ENCODE assay signal across 9 mouse cellular contexts in the genomic region with DNA sequence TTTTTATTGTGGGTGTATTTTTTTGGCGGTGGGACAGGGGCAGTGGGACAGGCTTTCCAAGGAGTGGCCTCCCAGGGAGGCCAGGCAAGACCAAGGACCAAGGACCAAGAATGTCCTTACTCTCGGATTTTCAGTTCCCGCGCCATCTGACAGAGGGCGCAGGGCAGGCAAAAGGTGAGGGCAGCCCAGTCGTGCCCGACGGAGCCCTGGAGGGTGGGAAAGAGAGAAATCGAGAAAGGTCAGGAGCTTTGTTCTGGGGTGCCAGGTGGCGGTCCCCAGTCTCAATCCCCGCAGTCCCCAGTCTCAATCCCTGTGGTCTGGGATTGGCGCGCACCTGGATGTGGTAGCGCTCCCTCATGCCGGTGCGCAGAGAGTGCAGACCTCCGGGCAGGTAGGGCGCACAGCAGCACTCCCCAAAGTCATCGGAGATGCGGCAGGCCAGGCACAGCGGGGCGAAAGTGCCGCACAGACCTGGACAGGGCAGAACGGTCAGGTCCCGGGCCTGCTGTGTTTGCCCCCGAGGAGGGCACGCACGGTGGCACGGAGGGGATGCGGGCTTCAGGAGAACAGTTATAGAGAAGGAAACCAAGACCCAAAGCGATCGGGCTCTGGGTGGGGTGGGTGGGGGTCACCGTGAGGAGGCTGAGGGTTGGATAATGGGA. TPM values are rescaled to one million over a fixed set of nuclear protein-coding genes. Genes with fewer than 3 reads are reported as not detected.
A peak's percentile ranks its signal among the peaks of the same experiment; 100 is the strongest.
DNase-seq lines count a peak whose midpoint lies in the region; ATAC-seq and TF ChIP-seq lines count a peak whose summit lies in the region.
"Had no signal": no experiment of that assay in that cellular context is flagged by ENCODE, and none has a peak within 500 bp of the region (broad histone marks: within the 10 kb centered on the region; RNA-seq: fewer than 3 reads in every experiment).

No protein-coding gene starts in this region.

- peak overlapping the region; percentile 12; the same call in 1 of the 2 replicates for H3K4me2 ChIP-seq in forebrain, embryonic 13.5 days
- H3K4me2 ChIP-seq in kidney, postnatal 0 days (ENCODE audit: low read length), result peak overlapping the region; percentile 39
- H3K4me2 ChIP-seq in midbrain, embryonic 16.5 days (ENCODE audit: low read length), result no peak overlapping the region

- no peak for ATAC-seq in forebrain, embryonic 13.5 days
- ATAC-seq in kidney, postnatal 0 days (replicated peaks; ENCODE audit: low FRiP score, low read depth), result peak; percentile 25; the same call in 1 of the 2 replicates
- no peak for ATAC-seq in midbrain, embryonic 16.5 days

- peaks cover 20% of the 10 kb centered on the region for H3K4me1 ChIP-seq in forebrain, embryonic 13.5 days
- no peaks in the 10 kb centered on the region for H3K4me1 ChIP-seq in kidney, postnatal 0 days (replicated peaks; ENCODE audit: insufficient read depth, low read length)
- H3K4me1 ChIP-seq in midbrain, embryonic 16.5 days (ENCODE audit: control insufficient read depth, insufficient read depth, low read length), result peaks cover 6% of the 10 kb centered on the region

- no peak overlapping the region for H3K9ac ChIP-seq in forebrain, embryonic 13.5 days
- H3K9ac ChIP-seq in kidney, postnatal 0 days (ENCODE audit: low read depth, low read length), result no peak overlapping the region
- no peak overlapping the region for H3K9ac ChIP-seq in midbrain, embryonic 16.5 days (ENCODE audit: low read depth, low read length)

- H3K4me3 ChIP-seq in forebrain, embryonic 13.5 days, result no peak overlapping the region
- no peak overlapping the region for H3K4me3 ChIP-seq in kidney, postnatal 0 days (replicated peaks; ENCODE audit: low read depth, low read length)
- H3K4me3 ChIP-seq in midbrain, embryonic 16.5 days (ENCODE audit: low read depth, low read length), result 0 out of 2 replicates have a peak overlapping the region, but pooled peaks have one; percentile 6

- H3K36me3 ChIP-seq in forebrain, embryonic 13.5 days (ENCODE audit: poor library complexity, severe bottlenecking), result peaks cover 21% of the 10 kb centered on the region
- H3K36me3 ChIP-seq in kidney, postnatal 0 days (ENCODE audit: insufficient read depth, low read length), result peaks cover 11% of the 10 kb centered on the region; the same call in 1 of the 2 replicates
- H3K36me3 ChIP-seq in midbrain, embryonic 16.5 days (ENCODE audit: control insufficient read depth, insufficient read depth, low read length), result peaks cover 18% of the 10 kb centered on the region

- peak; percentile 37 for DNase-seq in cerebellum, adult 11 months
- DNase-seq in cerebellum, adult 8-10 months, result no peak
- peak; percentile 30 for DNase-seq in NIH3T3 (ENCODE audit: low read depth)
- peak; percentile 29 for DNase-seq in kidney, postnatal 0 days (ENCODE audit: low spot score)
- DNase-seq in testis, postnatal 10 days (ENCODE audit: low spot score), result no peak
- no peak for DNase-seq in ovary, postnatal 14 days (ENCODE audit: low spot score)

- H3K27ac ChIP-seq in forebrain, embryonic 13.5 days, result no peak overlapping the region
- no peak overlapping the region for H3K27ac ChIP-seq in kidney, postnatal 0 days
- H3K27ac ChIP-seq in midbrain, embryonic 16.5 days (ENCODE audit: low read length), result no peak overlapping the region

- H3K27me3 ChIP-seq in forebrain, embryonic 13.5 days, result peaks cover 42% of the 10 kb centered on the region
- H3K27me3 ChIP-seq in kidney, postnatal 0 days (ENCODE audit: insufficient read depth, low read length), result peaks cover 12% of the 10 kb centered on the region
- H3K27me3 ChIP-seq in midbrain, embryonic 16.5 days (ENCODE audit: control insufficient read depth, insufficient read depth, low read depth, low read length), result peaks cover 23% of the 10 kb centered on the region

- no peaks in the 10 kb centered on the region for H3K9me3 ChIP-seq in forebrain, embryonic 13.5 days (replicated peaks)
- no peaks in the 10 kb centered on the region for H3K9me3 ChIP-seq in kidney, postnatal 0 days (replicated peaks; ENCODE audit: low read length)
- no peaks in the 10 kb centered on the region for H3K9me3 ChIP-seq in midbrain, embryonic 16.5 days (replicated peaks; ENCODE audit: control insufficient read depth, low read length, poor library complexity, severe bottlenecking)

- peak; percentile 67 for TF ChIP-seq CTCF in kidney, postnatal 0 days (IDR thresholded peaks at IDR 0.05; ENCODE audit: low read depth)

- 2% methylated on average over 33 of the region's 33 CpGs for WGBS in forebrain, embryonic 13.5 days
- 2% methylated on average over 33 of the region's 33 CpGs for WGBS in kidney, postnatal 0 days
- 2% methylated on average over 33 of the region's 33 CpGs for WGBS in midbrain, embryonic 16.5 days

RNA-seq across cellular contexts. Expression of a gene that starts 1.8 kb away (rescaled TPM):
- polyA plus RNA-seq in forebrain, embryonic 13.5 days (2015; fragmentation: Nextera tagmentation; extraction: Ambion mirVana), result not detected in 2 replicates
- polyA plus RNA-seq in kidney, postnatal 0 days (2015; fragmentation: Nextera tagmentation; extraction: Ambion mirVana), result not detected in 2 replicates
- not detected in 2 replicates for polyA plus RNA-seq in midbrain, embryonic 16.5 days (2015; fragmentation: Nextera tagmentation; extraction: Ambion mirVana)

RNA-seq across cellular contexts. Expression of a gene that starts 30.7 kb away (rescaled TPM):
- polyA plus RNA-seq in forebrain, embryonic 13.5 days (2015; fragmentation: Nextera tagmentation; extraction: Ambion mirVana), result 10.6 and 11.9 TPM in 2 replicates
- polyA plus RNA-seq in kidney, postnatal 0 days (2015; fragmentation: Nextera tagmentation; extraction: Ambion mirVana), result 6.4 and 6.5 TPM in 2 replicates
- polyA plus RNA-seq in midbrain, embryonic 16.5 days (2015; fragmentation: Nextera tagmentation; extraction: Ambion mirVana), result 9.8 and 12.5 TPM in 2 replicates

RNA-seq across cellular contexts. Expression of a gene that starts 44.9 kb away (rescaled TPM):
- 0.40 and 0.45 TPM in 2 replicates for polyA plus RNA-seq in forebrain, embryonic 13.5 days (2015; fragmentation: Nextera tagmentation; extraction: Ambion mirVana)
- polyA plus RNA-seq in kidney, postnatal 0 days (2015; fragmentation: Nextera tagmentation; extraction: Ambion mirVana), result 0.43 and 0.47 TPM in 2 replicates
- polyA plus RNA-seq in midbrain, embryonic 16.5 days (2015; fragmentation: Nextera tagmentation; extraction: Ambion mirVana), result 0.48 and 1.0 TPM in 2 replicates
- polyA plus RNA-seq: C2C12 had no signal

RNA-seq across cellular contexts. Expression of a gene that starts 50.8 kb away (rescaled TPM):
- 14.2 and 16.6 TPM in 2 replicates for polyA plus RNA-seq in forebrain, embryonic 13.5 days (2015; fragmentation: Nextera tagmentation; extraction: Ambion mirVana)
- 8.1 and 9.6 TPM in 2 replicates for polyA plus RNA-seq in kidney, postnatal 0 days (2015; fragmentation: Nextera tagmentation; extraction: Ambion mirVana)
- polyA plus RNA-seq in midbrain, embryonic 16.5 days (2015; fragmentation: Nextera tagmentation; extraction: Ambion mirVana), result 23.2 and 23.4 TPM in 2 replicates

Comparison
In these comparisons a context has a peak if more than half of its experiments do, and no peak if none do; other contexts are left out.
1. DNase-seq: peak in cerebellum, adult 11 months (single experiment), NIH3T3 (single experiment) and kidney, postnatal 0 days (single experiment); none in cerebellum, adult 8-10 months (single experiment), testis, postnatal 10 days (single experiment) and ovary, postnatal 14 days (single experiment).